Mouse (Mus musculus) 3134 (cell line): ENCODE data around the gene Smo.

Experiments used
- DNase-seq: peaks from one replicate; pipeline ENCODE4 v3.0.0-alpha.2; 2011; ENCODE audit warnings: low spot score; ENCODE audit not compliant: insufficient read length; ENCODE audit errors: extremely low read depth

Gene Smo

GRCm38 (mm10) chr6:29735336-29735688 is at the start of gene Smo:
Gene Smo (plus strand): TSS chr6:29735503.
- peak; percentile 89 for DNase-seq

GRCm38 (mm10) chr6:29685952-29686351 is 49.4 kb upstream of the Smo start:
- DNase-seq: peak; percentile 11

- DNase-seq: no peak
Measured at GRCm38 (mm10) chr6:29689458-29689857, 45.8 kb upstream of the Smo start.

- DNase-seq: peak; percentile 59
Measured at GRCm38 (mm10) chr6:29693953-29694352, 41.4 kb upstream of the Smo start, which contains the start of gene Tspan33. Gene Tspan33 (plus strand): TSS chr6:29694222.

GRCm38 (mm10) chr6:29694375-29695289 is 40.7 kb upstream of the Smo start:
- no peak for DNase-seq

- no peak for DNase-seq
Measured at GRCm38 (mm10) chr6:29695290-29695674, 40.0 kb upstream of the Smo start.

- no peak for DNase-seq
Measured at GRCm38 (mm10) chr6:29695975-29696374, 39.3 kb upstream of the Smo start.

- DNase-seq: no peak
Measured at GRCm38 (mm10) chr6:29697139-29697538, 38.2 kb upstream of the Smo start.

GRCm38 (mm10) chr6:29697548-29697947 is 37.8 kb upstream of the Smo start:
- DNase-seq: no peak

GRCm38 (mm10) chr6:29699085-29699745 is 36.1 kb upstream of the Smo start:
- DNase-seq: no peak

GRCm38 (mm10) chr6:29701051-29701450 is 34.3 kb upstream of the Smo start:
- DNase-seq: no peak

GRCm38 (mm10) chr6:29702126-29702525 is 33.2 kb upstream of the Smo start:
- DNase-seq: no peak

- DNase-seq: no peak
Measured at GRCm38 (mm10) chr6:29704143-29704542, 31.2 kb upstream of the Smo start.

GRCm38 (mm10) chr6:29707902-29708301 is 27.4 kb upstream of the Smo start:
- DNase-seq: no peak

- no peak for DNase-seq
Measured at GRCm38 (mm10) chr6:29711318-29711717, 24.0 kb upstream of the Smo start.

GRCm38 (mm10) chr6:29712011-29712584 is 23.2 kb upstream of the Smo start:
- DNase-seq: no peak

GRCm38 (mm10) chr6:29716624-29717365 is 18.5 kb upstream of the Smo start:
- DNase-seq: no peak

- DNase-seq: no peak
Measured at GRCm38 (mm10) chr6:29717541-29717940, 17.8 kb upstream of the Smo start.

GRCm38 (mm10) chr6:29717952-29718521 is 17.3 kb upstream of the Smo start:
- DNase-seq: no peak

GRCm38 (mm10) chr6:29718894-29719329 is 16.4 kb upstream of the Smo start:
- no peak for DNase-seq
